Mouse (Mus musculus) layer of hippocampus, adult 18-20 months (tissue): ENCODE measurements around the gene Gm17631. TPM values are rescaled to one million over a fixed set of nuclear protein-coding genes. Genes with fewer than 3 reads are reported as not detected.
"Not testable (repeated sequence)": the region's sequence is repeated elsewhere in the genome, so short reads cannot be mapped to it uniquely, and the experiment has no call there.

Experiments
- DNase-seq, 2 experiments: peaks; one replicate each; pipeline ENCODE4 v3.0.0; 2022; ENCODE audit warnings: low spot score in 2 of 2
- long read RNA-seq: library from polyadenylated mRNA; stranded (forward); transcript quantifications from one replicate; pipeline ENCODE4 v2.0.0, GENCODE M21; 2021
- total RNA-seq, 2 experiments: library from RNA; stranded (reverse); gene quantifications; 2 replicates each; pipeline ENCODE4 v1.2.3; 2021

Gm17631 gene
- total RNA-seq, result not detected
- long read RNA-seq, result 0 reads

DNA sequence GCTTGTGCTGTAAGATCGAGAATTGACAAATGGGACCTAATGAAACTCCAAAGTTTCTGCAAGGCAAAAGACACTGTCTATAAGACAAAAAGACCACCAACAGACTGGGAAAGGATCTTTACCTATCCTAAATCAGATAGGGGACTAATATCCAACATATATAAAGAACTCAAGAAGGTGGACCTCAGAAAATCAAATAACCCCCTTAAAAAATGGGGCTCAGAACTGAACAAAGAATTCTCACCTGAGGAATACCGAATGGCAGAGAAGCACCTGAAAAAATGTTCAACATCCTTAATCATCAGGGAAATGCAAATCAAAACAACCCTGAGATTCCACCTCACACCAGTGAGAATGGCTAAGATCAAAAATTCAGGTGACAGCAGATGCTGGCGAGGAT, at the start of gene Gm17631:
TSS of gene Gm17631 (plus strand) at position 301 of the 400 bp plus-strand sequence.
- not testable (repeated sequence) for DNase-seq

- DNase-seq, result no peak
Measured at GRCm38 (mm10) chr6:129817731-129818130, 44.7 kb upstream of the Gm17631 start.

DNA sequence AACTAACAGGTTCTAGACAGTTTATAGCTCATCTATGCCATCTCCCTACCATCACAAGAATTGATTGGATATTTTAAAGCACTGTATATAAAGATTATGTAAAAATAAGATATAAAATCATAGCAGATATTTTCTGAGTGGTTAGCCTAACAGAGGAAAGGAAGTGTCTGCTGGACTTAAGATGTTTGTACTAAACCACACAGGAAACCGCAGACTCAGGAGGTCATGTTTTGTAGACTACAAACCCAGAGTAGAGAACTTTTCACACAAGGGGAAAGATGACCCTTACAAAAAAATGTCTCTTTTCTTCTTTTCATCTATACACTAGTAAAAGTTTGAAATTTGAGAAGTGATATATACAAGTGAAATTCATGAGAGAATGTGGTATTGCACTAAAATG, 38.4 kb upstream of the Gm17631 start:
- no peak for DNase-seq

- DNase-seq, result no peak
Measured at GRCm38 (mm10) chr6:129825559-129825958, 36.9 kb upstream of the Gm17631 start.

DNA sequence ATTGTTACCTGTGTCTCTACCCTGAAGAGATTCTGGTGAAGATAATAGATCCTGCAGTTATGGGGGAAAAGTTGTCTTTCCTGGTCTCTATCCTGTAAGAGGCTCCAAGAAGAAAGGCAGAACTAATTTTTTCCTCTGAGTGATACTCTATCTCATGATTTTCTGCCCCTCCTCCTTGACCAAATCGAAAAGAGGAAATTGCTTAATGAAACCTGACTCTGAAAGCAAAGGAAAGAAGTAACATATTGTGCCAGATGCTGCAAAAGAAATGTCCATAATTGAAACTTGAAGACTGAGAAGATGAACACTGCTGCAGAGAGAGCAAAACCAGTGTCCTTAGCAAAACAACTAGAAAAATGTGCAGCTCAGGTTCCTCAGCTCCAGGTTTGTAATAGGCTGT, 14.1 kb downstream of the Gm17631 start, which contains the start of gene Klra17:
TSS of gene Klra17 (minus strand) at position 124 of the 400 bp plus-strand sequence.
- no peak for DNase-seq

DNA sequence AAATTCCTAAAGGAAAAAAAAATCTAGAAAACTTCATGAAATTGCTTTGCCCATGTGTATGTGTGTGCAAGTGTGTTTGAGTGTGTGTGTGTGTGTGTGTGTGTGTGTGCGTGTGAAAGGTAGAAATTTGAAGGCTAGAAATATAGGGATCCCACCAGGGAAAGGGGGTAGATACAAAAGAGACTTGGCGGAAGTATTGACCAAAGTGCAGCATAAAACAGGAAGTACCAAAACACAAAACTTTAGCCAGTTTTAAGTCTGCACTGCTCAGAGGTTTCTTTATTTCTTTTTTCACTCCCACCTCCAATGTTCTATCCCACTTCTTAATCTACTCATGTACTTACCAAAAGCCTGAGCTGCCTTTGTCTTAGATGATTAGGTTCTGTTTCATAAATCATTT, 20.1 kb downstream of the Gm17631 start:
- no peak for DNase-seq

Other genes with a start within 250 kb of the Gm17631 start
- gene Klrk1, start 238.8 kb upstream of the Gm17631 start, total RNA-seq, result not detected
- not detected for gene Klrc3, start 219.3 kb upstream of the Gm17631 start, total RNA-seq
- not detected for gene Klrc2, start 202.0 kb upstream of the Gm17631 start, total RNA-seq
- gene Klrc1, start 183.7 kb upstream of the Gm17631 start, total RNA-seq, result not detected
- gene Klri1, start 145.5 kb upstream of the Gm17631 start, total RNA-seq, result not detected
- gene Klri2, start 122.2 kb upstream of the Gm17631 start, total RNA-seq, result not detected
- not detected for gene Gm156, start 78.4 kb upstream of the Gm17631 start, total RNA-seq
- not detected for gene Klra17, start 14.0 kb downstream of the Gm17631 start, total RNA-seq
- gene Klra5, start 55.0 kb downstream of the Gm17631 start, total RNA-seq, result not detected
- gene Klra6, start 164.3 kb downstream of the Gm17631 start, total RNA-seq, result not detected
- not detected for gene Klra4, start 204.6 kb downstream of the Gm17631 start, total RNA-seq